Mouse (Mus musculus) ovary, postnatal 36 days (tissue): ENCODE measurements around the gene Rpl27a.

Experiments
- DNase-seq: peaks from one replicate; pipeline ENCODE4 v3.0.0; 2022; ENCODE audit warnings: low spot score, mixed read lengths

Rpl27a gene

GRCm38 (mm10) chr7:109518838-109519696 is at the start of gene Rpl27a:
Gene Rpl27a, plus strand, starts transcription at chr7:109519147.
- DNase-seq = peak; percentile 99

GRCm38 (mm10) chr7:109470700-109471099 is 48.2 kb upstream of the Rpl27a start:
- DNase-seq = no peak

- no peak for DNase-seq
Measured at GRCm38 (mm10) chr7:109477926-109478325, 41.0 kb upstream of the Rpl27a start.

DNA sequence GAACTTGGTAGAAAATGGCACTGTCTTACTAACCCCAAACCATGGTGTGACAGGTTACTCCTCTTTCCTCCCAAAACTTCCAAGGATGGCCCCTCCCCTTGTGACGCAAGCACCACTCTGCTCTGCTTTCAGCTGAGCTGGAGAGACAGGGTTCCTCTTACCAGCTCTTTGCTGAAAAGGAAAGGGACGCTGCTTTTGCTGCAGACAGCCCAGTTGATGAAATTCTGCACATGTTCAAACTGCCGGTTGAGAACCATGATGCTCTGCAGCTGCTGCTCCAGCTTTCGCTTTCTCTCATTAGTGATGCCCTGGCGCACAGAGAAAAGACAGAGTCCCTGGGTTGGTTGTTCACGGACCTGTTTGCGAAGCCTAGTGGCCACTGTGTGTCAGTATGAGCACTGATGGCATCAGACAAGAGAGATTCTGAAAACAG is 38.2 kb upstream of the Rpl27a start:
- DNase-seq = no peak

GRCm38 (mm10) chr7:109484221-109484620 is 34.7 kb upstream of the Rpl27a start:
- no peak for DNase-seq

- DNase-seq = no peak
Measured at GRCm38 (mm10) chr7:109492616-109493318, 26.2 kb upstream of the Rpl27a start.

- no peak for DNase-seq
Measured at GRCm38 (mm10) chr7:109493319-109494316, 25.3 kb upstream of the Rpl27a start.

DNA sequence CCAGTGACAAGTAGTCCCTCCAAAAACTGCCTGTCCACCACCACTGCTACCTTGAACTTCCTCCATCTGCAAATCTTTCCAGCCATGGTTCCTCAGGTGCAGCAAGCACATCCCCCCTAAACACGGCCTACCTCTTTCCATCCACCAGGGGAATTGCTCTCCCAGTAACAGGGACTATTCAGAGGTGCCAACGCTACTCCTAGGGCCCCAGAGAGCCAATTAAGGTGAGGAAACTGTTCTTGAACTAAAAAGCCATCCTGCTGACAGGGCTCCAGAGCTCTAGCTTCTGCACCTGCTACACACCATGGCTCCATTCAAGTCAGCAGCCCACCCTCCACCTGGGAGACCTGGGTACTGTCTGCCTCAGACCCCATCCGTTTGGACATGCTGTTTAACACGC is 21.4 kb upstream of the Rpl27a start:
- no peak for DNase-seq

DNA sequence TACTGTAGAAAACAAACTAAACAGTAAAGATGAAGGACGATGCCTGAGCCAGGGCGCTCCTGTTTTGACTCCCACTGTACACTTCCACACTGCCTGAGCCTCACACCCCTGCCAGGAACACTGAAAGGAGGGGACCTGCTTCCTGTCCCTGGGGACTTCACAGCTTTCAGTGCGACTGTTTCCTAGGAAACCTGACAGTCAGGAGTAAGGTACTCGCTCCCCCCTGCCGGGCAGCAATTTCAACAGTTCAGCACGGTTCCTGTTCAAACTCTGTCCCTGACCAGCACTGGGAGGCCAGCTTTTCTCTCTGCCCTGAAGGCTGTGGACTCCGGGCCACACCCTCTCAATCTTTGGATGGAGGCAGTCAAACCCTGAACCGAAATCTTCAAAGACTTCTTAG is 11.8 kb upstream of the Rpl27a start:
- no peak for DNase-seq

GRCm38 (mm10) chr7:109507572-109507971 is 11.4 kb upstream of the Rpl27a start:
- no peak for DNase-seq

- no peak for DNase-seq
Measured at GRCm38 (mm10) chr7:109508034-109508433, 10.9 kb upstream of the Rpl27a start, which contains the start of gene Trim66. Gene Trim66, minus strand, starts transcription at chr7:109508134.

- DNase-seq = no peak
Measured at GRCm38 (mm10) chr7:109510799-109511198, 8.1 kb upstream of the Rpl27a start.

GRCm38 (mm10) chr7:109511838-109512237 is 7.1 kb upstream of the Rpl27a start:
- DNase-seq = no peak

- no peak for DNase-seq
Measured at GRCm38 (mm10) chr7:109516500-109516899, 2.4 kb upstream of the Rpl27a start.

GRCm38 (mm10) chr7:109518036-109518681 is 788 bp upstream of the Rpl27a start:
- no peak for DNase-seq

- DNase-seq = no peak
Measured at GRCm38 (mm10) chr7:109519936-109520335, 989 bp downstream of the Rpl27a start.

DNA sequence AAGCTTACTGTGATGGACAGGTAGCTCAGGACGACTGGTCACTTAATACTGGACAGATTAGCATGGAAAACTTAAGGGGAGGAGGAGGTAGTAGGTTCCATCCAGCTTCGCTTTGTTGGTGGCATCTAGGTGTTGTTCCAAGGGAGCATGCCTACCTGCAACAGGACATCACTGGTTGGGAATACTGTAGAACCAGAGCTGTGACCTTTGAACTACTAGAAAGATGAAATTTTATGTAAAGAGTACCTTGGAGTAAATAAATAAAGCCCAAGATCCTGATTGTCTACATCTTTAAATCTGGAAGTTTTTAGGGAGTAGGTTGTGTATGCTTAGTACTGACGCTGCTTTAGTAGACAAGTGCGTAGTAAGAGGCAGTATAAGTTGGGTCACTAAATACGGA is 3.1 kb downstream of the Rpl27a start:
- no peak for DNase-seq

GRCm38 (mm10) chr7:109523304-109523703 is 4.4 kb downstream of the Rpl27a start:
- DNase-seq = no peak

DNA sequence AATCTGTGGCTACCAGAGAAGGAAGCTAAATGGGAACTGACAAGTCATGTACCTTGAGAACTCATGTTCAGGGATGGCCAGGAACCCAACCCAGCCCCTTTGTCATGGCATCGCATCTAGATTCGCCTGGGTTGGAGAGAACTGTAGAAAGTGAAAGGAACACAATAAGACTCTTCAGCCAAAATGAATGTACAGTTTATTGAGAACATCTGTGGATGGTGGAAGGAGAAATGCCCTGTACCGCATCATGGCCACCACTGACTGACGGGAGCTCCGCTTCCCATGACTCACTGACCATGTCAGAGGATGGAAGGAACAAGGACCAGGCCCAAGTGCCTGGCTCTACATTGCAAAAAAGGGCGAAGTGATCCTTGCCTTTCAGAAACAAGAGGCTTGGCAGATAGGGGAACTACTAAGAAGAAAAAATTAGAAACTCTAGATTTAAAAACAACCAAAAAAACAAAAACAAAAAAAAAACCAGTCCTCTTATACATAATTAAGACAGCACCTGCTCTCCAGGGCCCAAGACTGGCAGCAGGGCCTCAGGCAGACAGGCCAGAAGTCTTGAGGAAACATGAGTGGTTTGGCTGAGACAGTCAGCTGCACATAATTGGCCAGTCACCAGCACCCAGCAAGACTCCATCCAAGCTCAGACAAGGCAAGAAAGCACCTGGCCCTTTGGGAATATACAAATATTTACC is 4.9 kb downstream of the Rpl27a start:
- no peak for DNase-seq

GRCm38 (mm10) chr7:109524442-109524744 is 5.4 kb downstream of the Rpl27a start:
- DNase-seq = no peak

DNA sequence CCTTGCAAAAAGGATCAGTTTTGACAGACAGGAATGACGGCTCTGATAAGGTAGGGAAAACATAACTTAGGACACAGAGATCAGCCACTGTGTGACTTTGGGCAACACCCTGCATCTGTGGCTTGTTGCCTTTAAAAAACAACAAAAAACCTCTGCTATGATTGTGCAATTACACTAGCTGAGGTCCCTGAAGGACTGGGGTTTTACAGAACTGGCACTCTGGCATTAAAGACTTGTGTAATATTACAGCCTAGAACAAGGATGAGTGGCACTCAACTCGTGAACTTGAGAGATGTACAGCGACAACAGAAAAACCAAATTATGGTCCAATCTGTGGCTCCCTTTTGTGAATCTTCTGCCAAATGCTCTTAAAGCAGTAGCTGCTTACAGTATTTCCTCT is 5.8 kb downstream of the Rpl27a start:
- no peak for DNase-seq
